Mouse (Mus musculus): ENCODE measurements around the gene Lcp1.

Gene Lcp1

DNA sequence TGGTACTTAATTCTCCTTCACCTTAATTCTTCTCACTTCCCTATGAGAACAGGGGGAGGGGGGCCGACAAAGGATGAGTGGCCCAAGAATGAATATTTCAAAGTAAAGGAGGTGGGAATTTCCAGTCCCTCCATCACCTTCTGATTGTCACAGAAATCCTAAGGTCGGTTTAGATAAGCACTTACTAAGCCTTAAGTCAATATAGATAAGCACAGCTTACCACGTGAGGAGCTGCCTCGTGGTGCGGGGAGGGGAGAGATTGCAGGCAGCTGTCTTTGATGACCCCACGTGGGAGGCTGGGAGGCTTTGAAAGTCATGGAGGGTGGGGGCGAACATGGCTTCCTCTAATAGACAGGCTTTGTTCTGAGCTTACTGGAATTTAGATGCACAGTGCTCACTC, 66.8 kb downstream of the Lcp1 start:
- no peak for ATAC-seq (ENCODE audit: insufficient number of reproducible peaks, low FRiP score, low TSS enrichment)

- no peak for ATAC-seq (ENCODE audit: insufficient number of reproducible peaks, low FRiP score, low TSS enrichment)
These were observed 74.6 kb downstream of the Lcp1 start for GRCm38 (mm10) chr14:75205363-75206051.

- no peak for ATAC-seq (ENCODE audit: insufficient number of reproducible peaks, low FRiP score, low TSS enrichment)
These were observed 75.4 kb downstream of the Lcp1 start for GRCm38 (mm10) chr14:75206307-75206706.

DNA sequence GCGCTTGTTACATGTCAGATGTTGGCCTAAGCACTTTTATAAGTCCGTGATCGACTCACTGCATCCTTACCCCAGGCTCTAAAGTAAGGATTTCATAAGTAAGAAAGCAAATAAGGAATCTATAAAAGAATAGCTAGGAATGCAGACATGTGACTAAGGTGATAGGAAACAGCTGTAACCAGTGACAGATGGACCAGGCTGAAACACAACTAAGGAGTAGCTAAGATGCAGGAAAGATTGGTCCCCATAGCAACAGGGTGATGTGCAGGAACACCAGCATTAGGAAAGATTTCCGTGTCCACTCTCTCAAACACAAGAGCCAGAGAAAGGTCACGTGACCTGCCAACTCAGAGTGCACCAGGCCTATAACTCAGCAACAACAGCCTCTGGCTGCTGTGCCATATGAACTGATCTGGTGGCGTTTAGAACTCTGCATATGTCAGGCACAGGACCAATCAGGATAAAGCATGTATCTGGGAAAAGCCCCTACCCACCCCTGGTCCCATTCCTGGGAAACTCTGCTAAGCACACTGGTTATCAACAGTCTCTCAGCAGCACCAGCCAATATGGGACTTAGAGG, 77.8 kb downstream of the Lcp1 start:
- no peak for ATAC-seq (ENCODE audit: insufficient number of reproducible peaks, low FRiP score, low TSS enrichment)

GRCm38 (mm10) chr14:75213752-75214151, 82.9 kb downstream of the Lcp1 start:
- no peak for ATAC-seq (ENCODE audit: insufficient number of reproducible peaks, low FRiP score, low TSS enrichment)

DNA sequence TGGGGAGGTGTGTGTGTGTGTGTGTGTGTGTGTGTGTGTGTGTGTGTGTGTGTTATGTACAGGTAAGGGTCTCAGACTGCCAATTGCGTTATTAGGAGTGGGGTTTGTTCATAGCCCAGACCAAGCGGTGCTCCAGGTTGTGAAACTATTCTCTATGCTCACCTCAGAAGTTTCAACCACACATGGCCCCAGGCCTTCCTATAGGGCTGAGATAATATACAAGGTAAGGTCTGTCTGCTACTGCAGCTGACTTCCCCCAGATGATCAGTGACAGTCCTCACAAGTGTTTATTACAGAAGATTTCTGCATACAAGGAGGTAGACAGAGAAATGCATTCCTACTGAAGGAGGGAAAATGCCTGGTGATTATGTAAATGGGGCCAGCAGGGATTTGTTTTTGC, 87.9 kb downstream of the Lcp1 start:
- ATAC-seq (ENCODE audit: insufficient number of reproducible peaks, low FRiP score, low TSS enrichment) = no peak

DNA sequence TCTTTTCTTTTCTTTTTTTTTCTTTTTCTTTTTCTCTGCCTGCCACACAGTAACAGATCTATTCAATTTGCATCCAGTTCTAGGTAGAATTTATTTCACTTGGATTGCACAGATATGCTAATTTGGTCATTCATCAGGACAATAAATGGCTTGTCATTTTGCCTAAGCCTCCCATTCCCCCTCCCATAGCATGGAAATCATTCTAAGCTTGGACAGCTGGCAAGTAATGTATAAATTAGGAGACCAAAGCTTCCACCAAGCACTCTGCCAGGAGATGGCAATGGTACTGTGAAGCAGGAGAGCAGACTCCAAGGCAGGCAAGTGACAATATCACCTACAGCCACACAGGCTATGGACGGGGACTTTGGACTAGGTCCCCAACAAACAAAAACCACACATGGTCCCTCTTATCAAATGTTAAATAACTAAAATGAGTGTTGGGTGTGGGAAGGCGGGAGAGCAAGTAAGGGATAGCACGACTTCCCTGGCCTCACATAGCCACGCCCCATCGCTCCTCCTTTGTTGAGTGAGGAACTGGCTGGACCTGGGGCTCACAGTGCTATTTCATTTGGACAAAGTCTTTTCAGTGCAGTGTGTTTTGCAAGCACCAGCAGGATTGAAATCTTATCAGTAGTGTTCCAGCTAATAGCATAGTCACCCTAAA, 88.5 kb downstream of the Lcp1 start:
- ATAC-seq (ENCODE audit: insufficient number of reproducible peaks, low FRiP score, low TSS enrichment) = no peak

DNA sequence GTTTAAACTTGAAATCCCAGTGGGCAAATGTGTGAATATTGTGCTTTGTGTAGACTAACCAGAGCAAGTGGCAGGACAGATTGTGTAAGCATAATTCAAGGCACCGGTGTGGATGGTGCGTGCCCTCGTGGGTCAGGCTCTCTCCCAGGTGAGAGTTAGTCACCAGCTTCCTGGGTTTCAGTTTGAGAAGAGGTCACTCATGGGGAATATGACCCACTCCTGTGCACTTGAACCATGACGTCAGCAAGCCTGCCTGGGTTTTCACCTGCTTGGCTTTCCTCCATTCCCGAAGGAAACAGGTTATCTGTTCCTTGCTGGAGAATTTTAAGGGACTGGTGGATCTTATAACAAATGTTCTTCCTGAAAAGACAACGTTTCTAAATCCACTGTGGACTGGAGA, 91.5 kb downstream of the Lcp1 start:
- ATAC-seq (ENCODE audit: insufficient number of reproducible peaks, low FRiP score, low TSS enrichment) = no peak

DNA sequence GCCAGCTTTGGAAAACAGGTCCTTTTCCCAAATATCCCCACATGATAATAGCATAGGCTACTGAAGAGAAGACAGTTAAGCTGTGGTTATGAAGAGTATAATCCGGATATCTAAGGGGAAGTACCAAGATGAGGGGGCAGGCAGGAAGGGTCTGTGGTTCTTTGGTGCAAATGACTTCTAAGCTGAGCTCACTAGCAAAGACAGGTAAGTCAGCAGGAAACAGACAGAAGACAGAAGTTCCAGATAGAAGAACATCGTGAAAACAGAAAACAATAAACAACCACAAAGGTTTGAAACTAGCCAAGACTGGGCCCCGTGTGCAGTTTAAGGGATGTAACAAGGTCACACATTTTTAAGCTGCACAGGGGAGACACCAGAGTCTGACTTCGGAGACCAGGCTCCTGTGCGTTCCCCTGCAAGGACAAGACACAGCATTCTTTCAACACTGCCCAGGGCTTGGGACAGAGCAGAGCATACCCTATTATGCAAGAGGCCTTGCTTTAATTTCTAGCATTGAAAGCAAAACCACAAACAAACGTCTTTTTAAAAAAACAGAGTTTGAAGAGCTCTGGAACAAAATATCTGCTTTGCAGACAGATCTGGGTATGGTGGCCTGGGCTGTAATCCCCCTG, 96.7 kb downstream of the Lcp1 start:
- no peak for ATAC-seq (ENCODE audit: insufficient number of reproducible peaks, low FRiP score, low TSS enrichment)

GRCm38 (mm10) chr14:75229834-75230233, 98.9 kb downstream of the Lcp1 start:
- no peak for ATAC-seq (ENCODE audit: insufficient number of reproducible peaks, low FRiP score, low TSS enrichment)

- ATAC-seq (ENCODE audit: insufficient number of reproducible peaks, low FRiP score, low TSS enrichment) = no peak
These were observed 102.2 kb downstream of the Lcp1 start for GRCm38 (mm10) chr14:75233070-75233469.

DNA sequence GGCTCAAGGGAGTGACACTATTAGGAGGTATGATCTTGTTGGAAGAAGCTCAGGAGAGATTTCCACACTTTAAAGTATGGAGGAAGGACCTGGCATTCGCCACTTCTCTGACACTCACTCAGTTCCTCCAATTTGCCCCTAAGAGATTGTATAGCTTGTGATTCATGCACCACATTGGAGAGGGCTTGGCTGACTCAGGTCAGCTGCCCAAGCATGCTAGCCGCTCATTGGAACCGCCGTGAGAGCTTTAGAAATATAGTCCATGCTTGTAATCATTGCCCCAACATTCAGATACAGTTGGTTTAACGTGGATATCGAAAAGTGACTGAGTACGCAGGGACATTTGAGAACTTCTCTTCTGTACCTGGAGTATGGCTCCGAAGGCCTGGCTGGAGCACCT, 104.7 kb downstream of the Lcp1 start:
- ATAC-seq (ENCODE audit: insufficient number of reproducible peaks, low FRiP score, low TSS enrichment) = no peak

DNA sequence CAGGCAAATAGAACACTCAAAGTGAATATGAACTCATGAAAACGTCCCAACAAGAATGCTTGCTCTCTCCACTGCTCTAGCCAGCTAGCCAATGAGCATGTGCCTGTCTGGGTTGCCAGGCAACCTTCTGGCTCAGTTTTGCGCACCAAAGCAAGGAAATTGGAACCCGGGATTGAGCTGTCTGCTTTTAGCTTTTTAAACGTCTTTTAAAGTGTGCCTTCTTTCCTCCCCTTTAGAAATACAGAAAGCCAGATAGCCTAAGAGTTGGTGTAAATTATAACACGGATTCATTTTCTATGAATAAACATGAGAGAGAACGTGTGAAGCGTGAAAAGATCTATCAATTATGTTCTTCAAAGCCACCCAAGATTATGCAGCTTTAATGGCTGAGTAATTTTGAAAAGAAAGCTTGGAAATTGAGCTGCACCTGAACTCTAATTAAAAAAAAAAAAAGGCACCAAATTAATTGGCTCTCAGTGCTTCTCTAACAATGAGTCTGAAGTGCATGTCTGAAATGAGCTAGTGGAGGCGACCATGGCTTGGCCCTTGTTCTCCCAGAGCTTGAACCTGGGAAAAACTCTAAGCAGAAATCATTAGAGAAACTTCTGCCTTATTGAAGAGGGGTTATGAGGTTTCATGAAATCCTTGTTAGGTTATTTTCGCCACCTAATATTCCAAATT, 105.2 kb downstream of the Lcp1 start:
- no peak for ATAC-seq (ENCODE audit: insufficient number of reproducible peaks, low FRiP score, low TSS enrichment)

- ATAC-seq (ENCODE audit: insufficient number of reproducible peaks, low FRiP score, low TSS enrichment) = no peak
These were observed 105.7 kb downstream of the Lcp1 start for GRCm38 (mm10) chr14:75236636-75237003.

- no peak for ATAC-seq (ENCODE audit: insufficient number of reproducible peaks, low FRiP score, low TSS enrichment)
These were observed 106.2 kb downstream of the Lcp1 start for GRCm38 (mm10) chr14:75237096-75237495.

GRCm38 (mm10) chr14:75238054-75238692, 107.3 kb downstream of the Lcp1 start:
- no peak for ATAC-seq (ENCODE audit: insufficient number of reproducible peaks, low FRiP score, low TSS enrichment)

- no peak for ATAC-seq (ENCODE audit: insufficient number of reproducible peaks, low FRiP score, low TSS enrichment)
These were observed 111.2 kb downstream of the Lcp1 start, which contains the start of gene Cpb2 for GRCm38 (mm10) chr14:75242087-75242486. TSS of gene Cpb2 (plus strand) at chr14:75242287.

DNA sequence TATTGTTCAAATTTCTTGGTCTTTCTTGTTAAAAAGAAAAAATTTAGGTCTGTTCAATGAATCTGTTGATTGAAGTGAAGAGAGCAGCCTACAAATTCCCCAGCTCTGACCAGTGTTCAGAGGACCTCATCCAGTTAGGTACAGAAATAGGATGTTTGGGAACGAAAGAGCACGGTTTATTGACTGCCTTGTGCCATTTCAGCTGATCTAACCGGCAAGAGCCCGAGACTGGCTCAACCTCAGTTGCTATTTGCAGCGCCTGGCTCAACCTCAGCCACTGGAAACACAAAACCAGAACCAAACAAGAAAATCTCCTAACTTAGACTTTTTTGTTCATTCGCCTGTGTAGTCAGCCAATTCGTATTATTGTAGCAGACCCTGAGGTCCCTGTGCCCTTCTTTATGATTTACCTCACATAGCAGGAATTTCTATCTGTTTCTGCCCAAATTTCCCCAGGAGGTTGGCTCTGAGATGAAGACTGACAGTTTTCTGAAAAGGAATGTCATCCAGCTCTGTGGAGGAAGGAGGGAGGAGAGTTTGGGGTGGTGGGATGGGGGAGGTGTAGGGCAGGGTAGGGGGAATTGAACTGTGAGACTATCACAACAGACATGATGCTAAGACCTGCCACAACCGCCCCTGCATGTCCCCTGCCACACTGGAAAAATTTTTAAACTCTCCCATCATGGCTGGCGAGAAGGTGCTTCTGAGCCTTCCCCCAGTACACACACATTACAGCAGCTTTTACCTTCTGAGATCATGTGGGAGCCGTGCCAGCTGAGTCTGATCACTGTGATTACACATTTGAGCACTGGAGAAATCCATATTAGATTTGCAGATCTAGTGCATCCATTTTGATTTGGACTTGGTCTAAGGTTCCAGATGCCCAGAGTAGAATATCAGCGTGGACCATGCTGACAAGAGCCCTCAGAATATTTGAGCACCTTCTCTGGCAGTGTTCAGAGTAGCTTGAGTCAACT, 115.4 kb downstream of the Lcp1 start:
- no peak for ATAC-seq (ENCODE audit: insufficient number of reproducible peaks, low FRiP score, low TSS enrichment)

DNA sequence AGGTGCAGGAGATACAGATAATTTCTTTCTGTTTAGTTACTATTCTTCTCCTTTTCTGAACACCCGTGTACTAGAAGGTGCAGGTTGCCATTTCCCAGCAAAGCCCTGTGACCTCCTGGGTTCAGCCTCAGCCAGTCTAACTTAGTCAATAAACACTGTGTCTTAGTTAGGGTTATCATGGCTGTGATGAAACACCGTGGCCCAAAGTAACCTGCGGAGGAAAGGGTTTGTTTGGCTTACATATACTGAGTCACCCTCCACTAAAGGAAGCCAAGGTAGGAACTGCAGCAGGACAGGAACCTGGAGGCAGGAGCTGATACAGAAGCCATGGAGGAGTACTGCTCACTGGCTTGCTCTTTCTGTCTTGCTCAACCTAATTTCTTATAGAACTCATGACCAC, 119.5 kb downstream of the Lcp1 start:
- ATAC-seq (ENCODE audit: insufficient number of reproducible peaks, low FRiP score, low TSS enrichment) = no peak
